Mouse (Mus musculus) ovary, postnatal 10 days (tissue): ENCODE measurements at regions not wholly inside any gene's neighbourhood (a gene's known extent, or its start where the extent isn't known, plus 50 kb on each side); places are given as distances from the start of the nearest gene placed in this dataset.
"Not testable (repeated sequence)": the region's sequence is repeated elsewhere in the genome, so short reads cannot be mapped to it uniquely, and the experiment has no call there.

Experiments used
- DNase-seq: peaks from one replicate; pipeline ENCODE4 v3.0.0; 2022; ENCODE audit warnings: low spot score

GRCm38 (mm10) chr10:56783941-56784340 lies 406.8 kb downstream of the Gja1 start:
- no peak for DNase-seq

- no peak for DNase-seq
Observed at GRCm38 (mm10) chr10:56788081-56788480, 411.0 kb downstream of the Gja1 start.

- no peak for DNase-seq
Observed at GRCm38 (mm10) chr10:56793074-56793473, 415.9 kb downstream of the Gja1 start.

GRCm38 (mm10) chr10:56795396-56795795 lies 418.3 kb downstream of the Gja1 start:
- DNase-seq = no peak

- DNase-seq = no peak
Observed at GRCm38 (mm10) chr10:56799307-56799706, 422.2 kb downstream of the Gja1 start.

GRCm38 (mm10) chr10:56799745-56800144 lies 422.6 kb downstream of the Gja1 start:
- no peak for DNase-seq

GRCm38 (mm10) chr10:56809006-56809405 lies 431.9 kb downstream of the Gja1 start:
- DNase-seq = no peak

- DNase-seq = no peak
Observed at GRCm38 (mm10) chr10:56822158-56822557, 445.0 kb downstream of the Gja1 start.

- no peak for DNase-seq
Observed at GRCm38 (mm10) chr10:56831331-56831730, 454.2 kb downstream of the Gja1 start.

- DNase-seq = no peak
Observed at GRCm38 (mm10) chr10:56831966-56832365, 454.8 kb downstream of the Gja1 start.

- no peak for DNase-seq
Observed at GRCm38 (mm10) chr10:56836130-56836529, 459.0 kb downstream of the Gja1 start.

GRCm38 (mm10) chr10:56839006-56839495 lies 461.9 kb downstream of the Gja1 start:
- no peak for DNase-seq

- no peak for DNase-seq
Observed at GRCm38 (mm10) chr10:56839545-56839944, 462.4 kb downstream of the Gja1 start.

GRCm38 (mm10) chr10:56840732-56841131 lies 463.6 kb downstream of the Gja1 start:
- DNase-seq = no peak

- no peak for DNase-seq
Observed at GRCm38 (mm10) chr10:56841486-56841885, 464.4 kb downstream of the Gja1 start.

GRCm38 (mm10) chr10:56841973-56842372 lies 464.8 kb downstream of the Gja1 start:
- DNase-seq = no peak

- DNase-seq = no peak
Observed at GRCm38 (mm10) chr10:56852484-56852883, 475.4 kb downstream of the Gja1 start.

- DNase-seq = no peak
Observed at GRCm38 (mm10) chr10:56856186-56856585, 479.1 kb downstream of the Gja1 start.

- DNase-seq = no peak
Observed at GRCm38 (mm10) chr10:56879744-56880143, 502.6 kb downstream of the Gja1 start.

- DNase-seq = no peak
Observed at GRCm38 (mm10) chr10:56880154-56880591, 503.0 kb downstream of the Gja1 start.

- no peak for DNase-seq
Observed at GRCm38 (mm10) chr10:56884456-56885410, 507.6 kb downstream of the Gja1 start.

- DNase-seq = not testable (repeated sequence)
Observed at GRCm38 (mm10) chr10:56891530-56891929, 514.4 kb downstream of the Gja1 start.

- no peak for DNase-seq
Observed at GRCm38 (mm10) chr10:56892666-56893209, 515.6 kb downstream of the Gja1 start.
